Mouse (Mus musculus) hindbrain, embryonic 14.5 days (tissue): ENCODE measurements around the gene Esrra. TPM values are rescaled to one million over a fixed set of nuclear protein-coding genes. Genes with fewer than 3 reads are reported as not detected.
A peak's percentile ranks its signal among the peaks of the same experiment; 100 is the strongest.

Experiments used
- ATAC-seq: fragments of 200-750 bp; cut with Nextera tagmentation; 2 replicates; pipeline ENCODE4 v1.8.0; 2017; ENCODE audit warnings: moderate number of reproducible peaks, mild to moderate bottlenecking, moderate TSS enrichment, moderate library complexity; ENCODE audit not compliant: low FRiP score
- DNase-seq: peaks from one replicate; pipeline ENCODE4 v3.0.0-alpha.2; 2015; ENCODE audit warnings: low spot score
- H3K27ac ChIP-seq: fragments of 300-500 bp; sonication (generic); 2 replicates; pipeline ENCODE4 v1.5.1; 2014; ENCODE audit warnings: mild to moderate bottlenecking, moderate library complexity
- H3K27me3 ChIP-seq: fragments of 300-500 bp; sonication (generic); 2 replicates; pipeline ENCODE4 v1.6.1; 2014; ENCODE audit warnings: mild to moderate bottlenecking, low read length, mixed read lengths; ENCODE audit not compliant: control insufficient read depth, insufficient read depth
- H3K36me3 ChIP-seq: fragments of 300-500 bp; sonication (generic); replicated peaks from 2 replicates; pipeline ENCODE4 v1.6.1; 2014; ENCODE audit not compliant: control insufficient read depth, insufficient read depth
- H3K4me1 ChIP-seq: fragments of 300-500 bp; sonication (generic); replicated peaks from 2 replicates; pipeline ENCODE4 v1.6.1; 2014; ENCODE audit warnings: antibody characterized with exemption, low read length, mixed read lengths; ENCODE audit not compliant: control insufficient read depth, insufficient read depth
- H3K4me2 ChIP-seq: fragments of 300-500 bp; sonication (generic); replicated peaks from 2 replicates; pipeline ENCODE4 v1.6.1; 2014; ENCODE audit warnings: mild to moderate bottlenecking, moderate library complexity
- H3K4me3 ChIP-seq: fragments of 300-500 bp; sonication (generic); replicated peaks from 2 replicates; pipeline ENCODE4 v1.5.1; 2014; ENCODE audit warnings: mild to moderate bottlenecking, low read length
- H3K9ac ChIP-seq: fragments of 300-500 bp; sonication (generic); 2 replicates; pipeline ENCODE4 v1.6.1; 2014
- H3K9me3 ChIP-seq: fragments of 300-500 bp; sonication (generic); 2 replicates; pipeline ENCODE4 v1.6.1; 2016; ENCODE audit warnings: low read length; ENCODE audit not compliant: control insufficient read depth
- WGBS: fragments of 180-500 bp; shearing (Covaris S2); extraction: QIAGEN DNeasy Blood & Tissue Kit; methylation state at CpG from one replicate; pipeline ENCODE4 v1.1.7; 2014; 5-methylcytosine and 5-hydroxymethylcytosine counted together
- polyA plus RNA-seq: library from polyadenylated mRNA; unstranded; fragments of >200 nt; fragmentation: Nextera tagmentation; extraction: Ambion mirVana; gene quantifications from 2 replicates; pipeline ENCODE4 v1.2.1, GENCODE M21; 2014

Gene Esrra
- polyA plus RNA-seq, 1 experiment from 2014 or later = 7.3 TPM

DNA sequence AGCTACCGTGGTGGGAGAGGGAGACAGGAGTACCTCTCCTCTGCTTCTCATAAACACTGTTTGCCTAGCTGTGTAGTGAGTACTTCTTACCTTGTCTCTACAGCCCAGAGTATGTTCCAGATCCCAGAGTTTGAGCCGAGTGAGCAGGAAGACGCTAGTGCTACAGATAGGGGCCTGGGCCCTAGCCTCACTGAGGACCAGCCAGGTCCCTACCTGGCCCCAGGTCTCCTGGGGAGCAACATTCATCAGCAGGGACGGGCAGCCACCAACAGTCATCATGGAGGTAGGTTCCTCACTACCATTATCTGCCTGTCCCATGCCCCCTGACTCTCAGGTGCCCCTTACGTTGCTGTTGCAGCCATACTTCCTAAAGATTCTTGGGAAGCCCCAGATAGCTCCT, 21.2 kb upstream of the Esrra start:
- no peak for ATAC-seq
- Histone ChIP-seq H3K4me3 (peak overlapping the region; percentile 58), H3K9ac (peak overlapping the region; percentile 83), H3K4me2 (peak overlapping the region; percentile 100), H3K27me3 (no peaks in the 10 kb centered on the region), H3K9me3 (no peaks in the 10 kb centered on the region), H3K36me3 (peaks cover 25% of the 10 kb centered on the region), H3K27ac (peak overlapping the region; percentile 90), H3K4me1 (peaks cover 32% of the 10 kb centered on the region)
- WGBS = 24% methylated on average over 5 of the region's 5 CpGs
- DNase-seq = no peak

DNA sequence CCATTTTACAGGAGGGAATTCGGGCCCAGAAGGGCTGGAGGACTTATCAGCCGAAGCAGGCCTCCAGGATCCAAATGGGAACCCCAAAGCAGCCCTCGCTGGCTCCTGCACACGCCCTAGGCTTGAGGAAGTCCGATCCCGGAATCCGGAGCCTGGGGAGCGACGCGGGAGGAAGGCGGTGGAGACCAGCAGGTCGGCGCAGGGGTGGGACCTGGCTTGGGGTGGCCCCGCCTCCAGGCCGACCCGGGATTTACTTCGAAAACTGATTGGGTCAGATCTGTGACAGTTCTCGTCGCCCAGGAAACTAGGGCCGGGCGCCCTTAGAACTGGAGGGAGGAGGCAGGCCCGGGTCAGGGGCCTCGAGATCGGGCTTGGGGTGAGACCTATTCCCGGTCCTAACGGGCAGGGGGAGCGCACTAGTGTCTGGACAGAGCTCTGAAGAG, 20.7 kb upstream of the Esrra start, which contains the start of gene Gpr137:
Gpr137 (minus strand) TSS at position 232 of the 443 bp plus-strand sequence.
- Histone ChIP-seq H3K9ac (peak within 1 kb of the TSS; percentile 83), H3K27me3 (no peaks in the 10 kb centered on the region), H3K4me1 (peaks cover 32% of the 10 kb centered on the region), H3K4me2 (peak within 1 kb of the TSS; percentile 100), H3K36me3 (peaks cover 25% of the 10 kb centered on the region), H3K9me3 (no peaks in the 10 kb centered on the region), H3K4me3 (peak within 1 kb of the TSS; percentile 58), H3K27ac (peak within 1 kb of the TSS; percentile 90)
- ATAC-seq (peak; percentile 80), DNase-seq (peak; percentile 82)
- whole genome bisulfite sequencing = under 1% methylated on average over 27 of the region's 27 CpGs

GRCm38 (mm10) chr19:6941372-6942248, 20.0 kb upstream of the Esrra start, which contains the start of gene Bad:
TSS of gene Bad (plus strand) at chr19:6941861.
- Histone ChIP-seq H3K9me3 (no peaks in the 10 kb centered on the region), H3K4me3 (peak within 1 kb of the TSS; percentile 58), H3K36me3 (peaks cover 21% of the 10 kb centered on the region), H3K27ac (peak within 1 kb of the TSS; percentile 90), H3K9ac (peak within 1 kb of the TSS; percentile 83), H3K4me1 (peaks cover 32% of the 10 kb centered on the region), H3K4me2 (peak within 1 kb of the TSS; percentile 100), H3K27me3 (no peaks in the 10 kb centered on the region)
- DNase-seq (peak; percentile 99), ATAC-seq (peak; percentile 82)
- WGBS = under 1% methylated on average over 83 of the region's 83 CpGs

GRCm38 (mm10) chr19:6940396-6941351, 19.1 kb upstream of the Esrra start:
- Histone ChIP-seq H3K9ac (peak overlapping the region; percentile 83), H3K9me3 (no peaks in the 10 kb centered on the region), H3K4me2 (peak overlapping the region; percentile 100), H3K4me3 (peak overlapping the region; percentile 58), H3K4me1 (peaks cover 32% of the 10 kb centered on the region), H3K36me3 (peaks cover 17% of the 10 kb centered on the region), H3K27ac (peak overlapping the region; percentile 90; the same call in 1 of the 2 replicates), H3K27me3 (peaks cover 9% of the 10 kb centered on the region)
- ATAC-seq (peak; percentile 10), DNase-seq (no peak)
- WGBS = 24% methylated on average over 23 of the region's 29 CpGs

GRCm38 (mm10) chr19:6939106-6940002, 17.7 kb upstream of the Esrra start:
- DNase-seq (no peak), ATAC-seq (no peak)
- Histone ChIP-seq H3K4me3 (no peak overlapping the region), H3K36me3 (0 out of 2 replicates have a peak, but pooled peaks cover 7% of the 10 kb centered on the region), H3K27me3 (peaks cover 20% of the 10 kb centered on the region), H3K9me3 (no peaks in the 10 kb centered on the region), H3K4me2 (peak overlapping the region; percentile 100), H3K9ac (peak overlapping the region; percentile 83), H3K4me1 (peaks cover 34% of the 10 kb centered on the region), H3K27ac (no peak overlapping the region)
- WGBS = 91% methylated on average over 20 of the region's 20 CpGs

DNA sequence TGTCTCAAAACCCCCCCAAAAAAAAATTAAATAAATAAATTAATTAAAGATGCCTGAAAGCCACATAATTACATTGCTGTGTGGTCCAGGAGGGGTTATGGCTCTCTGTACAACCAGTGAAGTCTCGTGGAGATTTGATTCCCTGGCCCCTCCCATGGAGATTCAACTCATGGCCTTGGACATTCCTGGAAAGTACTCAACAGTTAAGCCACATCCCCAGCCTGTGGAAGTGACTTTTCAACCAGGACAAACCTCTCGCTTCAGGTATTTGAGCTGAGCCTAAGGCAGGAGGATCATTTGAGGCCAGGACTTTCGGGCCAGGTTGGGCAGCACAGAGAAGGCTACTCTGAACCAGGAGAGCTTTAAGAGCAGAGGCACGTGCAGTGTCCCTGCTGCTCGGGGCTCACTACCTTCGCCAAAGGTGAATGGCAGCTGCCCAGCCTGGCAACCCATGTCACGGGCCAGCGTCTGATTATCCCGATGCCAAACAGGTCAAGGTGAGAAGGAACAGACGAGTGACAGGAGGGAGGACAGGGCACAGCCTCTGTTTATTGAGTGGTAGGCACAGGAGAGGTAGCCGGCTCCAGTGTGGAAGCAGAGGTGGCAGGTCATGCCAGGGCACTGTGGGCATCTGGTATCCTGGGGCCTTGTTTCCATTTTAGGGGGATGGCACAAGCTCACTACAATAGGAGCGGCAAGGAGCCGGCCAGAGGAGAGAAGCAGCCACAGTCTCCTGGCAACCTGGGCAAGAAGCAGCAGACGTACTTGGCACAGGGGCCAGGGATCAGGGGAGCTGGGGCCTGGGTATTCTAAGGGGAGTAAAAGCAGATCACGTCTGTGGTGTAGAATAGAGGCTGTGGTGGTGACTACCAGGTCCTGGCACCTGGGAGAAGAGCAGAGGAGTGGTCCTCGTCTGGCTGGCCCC, 16.2 kb upstream of the Esrra start:
- Histone ChIP-seq H3K27ac (no peak overlapping the region), H3K9ac (no peak overlapping the region), H3K4me2 (no peak overlapping the region), H3K27me3 (peaks cover 36% of the 10 kb centered on the region), H3K36me3 (0 out of 2 replicates have a peak, but pooled peaks cover 7% of the 10 kb centered on the region), H3K4me3 (no peak overlapping the region), H3K9me3 (no peaks in the 10 kb centered on the region), H3K4me1 (peaks cover 41% of the 10 kb centered on the region)
- 78% methylated on average over 16 of the region's 16 CpGs for WGBS
- ATAC-seq (no peak), DNase-seq (no peak)

DNA sequence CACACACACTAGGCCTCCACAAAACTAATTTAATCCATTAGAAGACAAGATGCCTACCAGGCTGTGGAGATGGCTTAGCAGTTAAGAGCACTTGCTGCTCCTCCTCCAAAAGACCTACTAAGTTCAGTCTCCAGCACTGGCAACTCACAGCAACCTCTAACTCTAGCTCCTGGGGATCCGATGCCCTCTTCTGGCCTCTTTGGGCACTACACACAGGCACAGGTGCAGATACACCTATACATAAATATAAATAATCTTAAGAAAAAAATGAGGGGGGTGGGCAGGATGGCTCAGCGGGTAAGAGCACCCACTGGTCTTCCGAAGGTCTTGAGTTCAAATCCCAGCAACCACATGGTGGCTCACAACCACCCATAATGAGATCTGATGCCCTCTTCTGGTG, 14.7 kb upstream of the Esrra start:
- H3K27me3 ChIP-seq = peaks cover 51% of the 10 kb centered on the region
- H3K27ac ChIP-seq = no peak overlapping the region
- 0 out of 2 replicates have a peak, but pooled peaks cover 7% of the 10 kb centered on the region for H3K36me3 ChIP-seq
- no peak for DNase-seq
- WGBS = 26% methylated on average over 3 of the region's 3 CpGs
- H3K9me3 ChIP-seq = no peaks in the 10 kb centered on the region
- ATAC-seq = no peak
- no peak overlapping the region for H3K9ac ChIP-seq
- no peak overlapping the region for H3K4me3 ChIP-seq
- H3K4me1 ChIP-seq = peaks cover 38% of the 10 kb centered on the region
- H3K4me2 ChIP-seq = no peak overlapping the region
